Mouse (Mus musculus) G1E (cell line): Measurements from ENCODE around the gene Tmem9.

Source experiments
- CTCF ChIP-seq: IDR thresholded peaks from 2 replicates; pipeline ENCODE4 v1.5.1; 2012; ENCODE audit warnings: low read depth, low read length, inconsistent platforms, mixed read lengths
- GATA1 ChIP-seq: IDR thresholded peaks from 2 replicates; pipeline ENCODE4 v1.6.1; 2012; ENCODE audit warnings: borderline replicate concordance, low read length, inconsistent platforms, mixed read lengths
- POLR2AphosphoS5 ChIP-seq: IDR thresholded peaks from 2 replicates; pipeline ENCODE4 v1.6.1; 2012; ENCODE audit warnings: low read depth, low read length, inconsistent platforms; ENCODE audit not compliant: insufficient replicate concordance
- TAL1 ChIP-seq: conservative IDR thresholded peaks from 2 replicates; pipeline ENCODE4 v1.6.1; 2012; ENCODE audit warnings: low read depth, low read length, inconsistent platforms, mixed read lengths

DNA sequence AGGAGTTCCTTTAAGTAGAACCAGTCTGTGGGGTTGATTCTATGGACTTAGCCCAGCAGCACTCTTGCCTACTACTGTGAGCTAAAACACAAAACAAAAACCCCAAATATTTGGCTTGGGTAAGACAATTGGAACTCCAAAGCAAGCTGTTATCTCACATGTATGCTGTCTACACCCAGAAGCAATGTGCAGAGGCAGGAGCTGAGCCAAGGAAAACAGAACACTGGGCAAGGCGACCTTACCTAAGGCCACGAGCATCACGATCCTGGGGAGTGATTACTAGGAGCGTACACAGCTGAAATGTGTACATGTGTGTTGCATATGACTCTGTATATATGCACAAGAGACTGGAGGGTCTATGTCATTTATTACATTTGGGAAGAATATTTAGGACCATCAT, 5.6 kb downstream of the Tmem9 start:
- TF ChIP-seq TAL1 (no peak), CTCF (no peak), GATA1 (no peak), POLR2AphosphoS5 (no peak)
